Mouse (Mus musculus) lung, adult 18-20 months (tissue): ENCODE data around the gene Zc3h18.

Experiments
- DNase-seq, 2 experiments: peaks; one replicate each; pipeline ENCODE4 v3.0.0; 2022; ENCODE audit warnings: mixed read lengths in 2 of 2

The Zc3h18 gene

DNA sequence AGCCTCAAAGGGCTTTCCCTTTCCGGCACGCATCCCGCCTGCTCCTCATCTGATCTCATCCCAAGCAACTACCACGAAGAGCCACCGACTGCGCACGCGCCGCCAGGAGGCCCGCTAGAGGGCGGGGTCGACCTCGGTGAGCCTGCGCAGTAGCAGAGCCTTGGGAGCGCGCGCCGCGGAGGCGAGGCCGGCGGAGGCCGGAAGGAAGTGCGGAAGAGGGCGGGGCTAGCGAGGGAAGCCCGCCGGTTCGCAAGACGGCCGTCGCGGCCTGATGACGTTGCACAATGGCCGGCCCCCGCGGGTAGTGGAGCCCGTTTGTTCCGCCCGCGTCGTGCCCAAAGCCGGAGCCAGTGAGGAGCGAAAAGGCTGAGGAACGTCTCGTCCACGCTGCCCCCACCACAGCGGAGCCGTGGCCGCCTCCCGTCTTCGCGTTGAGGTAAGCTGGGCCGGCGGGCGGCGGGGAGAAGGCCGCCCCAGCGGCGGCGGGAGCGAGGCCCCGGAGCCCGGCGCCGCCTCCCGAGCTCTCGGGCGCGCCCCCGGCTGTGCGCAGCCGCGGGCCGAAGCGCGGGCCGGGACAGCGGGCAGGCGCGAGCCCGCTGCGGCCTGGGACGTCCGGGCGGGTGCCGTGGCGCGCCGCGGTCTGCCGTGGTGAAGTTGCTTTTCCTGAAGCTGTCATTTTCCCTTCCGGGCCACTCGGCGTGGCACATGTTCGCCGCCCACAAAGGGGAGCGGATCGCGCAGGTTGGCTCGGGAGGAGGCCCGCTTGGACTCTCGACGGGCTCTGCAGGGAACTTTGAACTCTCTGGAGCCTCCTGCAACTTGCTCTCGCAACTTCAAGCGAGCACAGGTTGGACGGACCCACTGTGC lies at the start of gene Zc3h18:
Zc3h18 (plus strand) TSS at position 245 of the 867 bp plus-strand sequence.
- DNase-seq, result peak; percentile 99

- no peak for DNase-seq
Observed at GRCm38 (mm10) chr8:122329072-122329471, 47.3 kb upstream of the Zc3h18 start.

GRCm38 (mm10) chr8:122329553-122330239 lies 46.7 kb upstream of the Zc3h18 start:
- DNase-seq, result no peak

DNA sequence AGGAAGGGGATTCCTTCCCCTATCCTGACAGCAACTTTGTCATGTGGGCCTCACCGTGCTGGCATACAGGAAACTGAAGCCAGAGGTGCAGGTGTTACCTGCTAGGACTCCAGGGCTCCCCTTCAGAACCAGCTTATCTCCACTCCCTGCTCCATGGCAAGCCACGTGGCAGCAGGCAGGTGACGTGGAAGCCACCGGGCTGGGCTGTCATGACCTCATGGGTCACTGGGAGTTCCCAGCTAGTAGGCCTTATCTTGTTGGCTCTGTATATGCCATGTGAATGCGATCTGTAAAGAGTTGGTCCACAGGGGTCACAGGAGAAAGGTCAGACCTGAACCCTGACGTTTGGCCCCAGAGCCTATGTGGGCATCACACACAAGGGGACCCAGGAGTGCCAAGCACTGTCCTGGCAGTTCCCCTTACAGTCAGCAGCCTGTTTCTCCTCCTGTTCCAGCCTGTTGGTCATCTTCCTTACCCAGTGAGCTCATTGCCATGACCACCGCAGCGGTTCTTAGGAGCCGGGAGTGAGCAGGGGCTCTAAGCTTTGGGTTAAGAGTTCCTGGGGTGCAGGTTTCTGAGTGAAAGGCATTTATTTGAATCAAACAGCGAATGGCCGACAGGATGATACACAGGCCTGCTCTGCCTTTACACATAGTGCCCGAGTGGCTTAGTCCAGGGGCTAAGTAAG lies 45.8 kb upstream of the Zc3h18 start:
- no peak for DNase-seq

- DNase-seq, result peak; percentile 60 to 65
Observed at GRCm38 (mm10) chr8:122331134-122331523, 45.3 kb upstream of the Zc3h18 start.

DNA sequence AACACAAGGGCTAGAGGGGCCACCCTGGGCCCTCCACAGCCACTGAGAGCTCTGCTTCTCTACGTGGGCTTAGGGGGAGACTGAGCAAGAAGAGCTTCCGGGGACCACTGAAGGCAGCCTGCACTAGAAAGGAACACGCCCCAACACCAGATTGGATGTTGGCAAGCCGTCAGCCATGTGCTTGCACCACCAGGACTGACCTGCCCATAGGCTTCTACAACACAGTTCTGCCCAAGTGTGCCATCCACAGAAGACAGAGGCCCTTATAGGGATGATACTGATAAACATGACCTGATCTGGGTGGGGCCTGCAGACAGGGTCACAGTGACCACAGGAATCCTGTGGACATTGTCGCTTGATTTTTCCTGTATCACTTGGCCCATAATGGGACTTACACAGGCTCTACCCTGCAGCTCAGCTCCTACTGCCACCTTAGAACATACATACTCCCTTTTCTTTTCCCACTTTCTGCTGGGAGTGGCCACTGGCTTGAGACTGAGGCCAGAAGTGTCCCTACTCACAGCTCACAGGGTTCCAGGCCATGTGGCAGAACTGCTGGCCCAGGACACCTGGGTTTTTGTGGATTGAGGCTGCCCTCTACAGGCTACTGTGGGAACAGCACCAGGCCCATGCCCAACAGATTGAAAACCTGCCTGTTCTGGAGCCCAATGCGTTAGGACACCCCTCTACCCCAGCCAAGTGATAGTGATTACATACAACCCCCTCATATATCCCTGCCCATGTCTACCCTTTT lies 43.5 kb upstream of the Zc3h18 start:
- DNase-seq, result peak; percentile 80 to 84

DNA sequence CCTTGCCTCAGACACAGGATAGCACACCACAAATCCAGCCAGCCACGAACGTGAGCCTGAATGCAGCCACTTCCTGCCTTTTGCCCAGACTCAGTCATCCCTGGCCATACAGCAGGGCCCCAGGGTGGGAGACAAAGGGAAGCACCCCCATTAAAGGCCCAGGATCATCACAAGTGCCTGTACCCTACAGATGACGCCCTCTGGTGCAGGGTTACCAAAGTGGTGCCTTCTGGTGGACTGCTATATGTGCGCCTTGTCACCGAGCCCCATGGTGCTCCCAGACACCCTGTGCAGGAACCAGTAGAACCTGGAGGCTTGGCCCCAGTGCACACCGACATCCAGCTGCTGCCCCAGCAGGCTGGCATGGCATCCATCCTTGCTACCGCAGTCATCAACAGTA lies 42.9 kb upstream of the Zc3h18 start:
- no peak for DNase-seq

DNA sequence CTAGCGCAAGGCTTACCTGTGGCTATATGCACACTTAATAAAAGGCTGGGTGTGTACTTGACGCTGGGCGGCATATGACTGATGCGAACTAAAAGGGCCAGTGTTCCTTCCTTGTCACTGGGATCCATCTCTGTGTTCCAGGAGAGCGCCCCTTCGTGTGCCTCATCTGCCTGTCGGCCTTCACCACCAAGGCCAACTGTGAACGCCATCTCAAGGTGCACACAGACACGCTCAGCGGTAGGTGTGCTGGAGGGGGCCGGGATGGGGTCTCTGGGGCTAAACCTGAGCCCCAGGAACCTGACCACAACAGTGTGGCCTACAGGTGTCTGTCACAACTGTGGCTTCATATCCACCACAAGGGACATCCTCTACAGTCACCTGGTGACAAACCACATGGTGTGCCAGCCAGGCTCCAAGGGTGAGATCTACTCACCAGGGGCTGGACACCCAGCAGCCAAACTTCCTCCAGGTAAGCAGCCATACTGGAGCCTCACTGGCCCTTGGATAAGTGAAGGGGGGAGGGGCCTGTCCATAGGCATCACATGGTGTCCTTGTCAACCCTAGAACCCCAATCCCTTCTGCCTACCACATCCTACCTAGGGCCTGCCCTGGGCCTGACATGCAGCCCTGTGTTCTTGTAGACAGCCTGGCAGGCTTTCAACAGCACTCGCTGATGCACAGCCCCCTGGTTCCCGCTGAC lies 41.5 kb upstream of the Zc3h18 start:
- no peak for DNase-seq

DNA sequence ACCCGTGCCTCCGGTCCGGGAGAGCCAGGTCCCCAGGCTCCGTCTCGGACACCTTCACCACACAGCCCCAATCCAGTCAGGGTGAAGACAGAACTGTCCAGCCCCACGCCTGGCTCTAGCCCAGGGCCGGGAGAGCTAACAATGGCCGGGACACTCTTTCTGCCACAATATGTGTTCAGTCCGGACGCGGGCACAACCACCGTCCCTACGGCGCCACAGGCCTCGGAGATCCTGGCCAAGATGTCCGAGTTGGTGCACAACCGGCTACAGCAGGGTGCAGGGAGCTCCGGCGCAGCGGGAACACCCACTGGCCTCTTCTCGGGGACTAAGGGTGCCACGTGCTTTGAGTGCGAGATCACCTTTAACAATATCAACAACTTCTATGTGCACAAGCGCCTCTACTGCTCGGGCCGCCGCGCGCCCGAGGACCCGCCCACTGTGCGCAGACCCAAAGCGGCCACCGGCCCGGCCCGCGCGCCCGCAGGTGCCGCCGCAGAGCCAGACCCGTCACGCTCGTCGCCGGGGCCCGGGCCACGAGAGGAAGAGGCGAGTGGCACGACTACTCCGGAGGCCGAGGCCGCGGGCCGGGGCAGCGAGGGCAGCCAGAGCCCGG lies 40.7 kb upstream of the Zc3h18 start:
- DNase-seq, result peak; percentile 59 to 61

DNA sequence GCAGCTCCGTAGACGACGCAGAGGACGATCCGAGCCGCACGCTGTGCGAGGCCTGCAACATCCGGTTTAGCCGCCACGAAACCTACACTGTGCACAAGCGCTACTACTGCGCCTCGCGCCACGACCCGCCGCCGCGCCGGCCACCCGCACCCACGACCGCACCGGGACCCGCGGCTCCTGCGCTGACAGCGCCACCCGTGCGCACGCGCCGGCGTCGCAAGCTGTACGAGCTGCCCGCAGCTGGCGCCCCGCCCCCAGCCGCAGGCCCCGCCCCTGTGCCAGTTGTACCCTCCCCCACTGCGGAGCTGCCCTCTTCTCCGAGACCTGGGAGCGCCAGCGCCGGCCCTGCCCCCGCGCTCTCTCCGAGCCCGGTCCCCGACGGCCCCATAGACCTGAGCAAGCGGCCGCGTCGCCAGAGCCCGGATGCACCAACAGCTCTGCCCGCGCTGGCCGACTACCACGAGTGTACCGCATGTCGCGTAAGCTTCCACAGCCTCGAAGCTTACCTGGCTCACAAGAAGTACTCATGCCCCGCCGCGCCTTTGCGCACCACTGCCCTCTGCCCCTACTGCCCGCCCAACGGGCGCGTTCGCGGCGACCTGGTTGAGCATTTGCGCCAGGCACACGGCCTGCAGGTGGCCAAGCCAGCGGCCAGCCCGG lies 40.0 kb upstream of the Zc3h18 start:
- peak; percentile 45 to 56 for DNase-seq

GRCm38 (mm10) chr8:122338852-122339251 lies 37.6 kb upstream of the Zc3h18 start:
- no peak for DNase-seq

GRCm38 (mm10) chr8:122340761-122341160 lies 35.6 kb upstream of the Zc3h18 start:
- no peak for DNase-seq

- DNase-seq, result no peak
Observed at GRCm38 (mm10) chr8:122341790-122342189, 34.6 kb upstream of the Zc3h18 start.

DNA sequence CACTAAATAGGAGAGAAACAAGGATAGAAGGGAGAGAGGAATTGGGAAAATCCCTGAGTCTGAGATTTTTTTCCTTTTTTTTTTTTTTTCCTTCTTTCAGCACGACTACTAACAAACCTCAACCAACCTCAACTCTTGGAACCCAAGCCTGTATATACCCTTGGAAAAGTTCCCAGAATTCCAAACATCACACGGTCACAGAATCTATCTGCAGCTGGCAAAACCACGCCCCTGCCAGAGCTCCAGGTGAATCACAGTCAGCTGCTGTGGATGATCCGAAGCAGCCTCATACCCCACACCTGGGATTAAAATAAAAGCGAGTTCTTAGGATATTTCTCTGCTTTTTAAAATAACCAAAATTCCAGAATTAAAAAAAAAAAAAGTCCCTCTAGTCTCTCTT lies 34.0 kb upstream of the Zc3h18 start:
- no peak for DNase-seq

DNA sequence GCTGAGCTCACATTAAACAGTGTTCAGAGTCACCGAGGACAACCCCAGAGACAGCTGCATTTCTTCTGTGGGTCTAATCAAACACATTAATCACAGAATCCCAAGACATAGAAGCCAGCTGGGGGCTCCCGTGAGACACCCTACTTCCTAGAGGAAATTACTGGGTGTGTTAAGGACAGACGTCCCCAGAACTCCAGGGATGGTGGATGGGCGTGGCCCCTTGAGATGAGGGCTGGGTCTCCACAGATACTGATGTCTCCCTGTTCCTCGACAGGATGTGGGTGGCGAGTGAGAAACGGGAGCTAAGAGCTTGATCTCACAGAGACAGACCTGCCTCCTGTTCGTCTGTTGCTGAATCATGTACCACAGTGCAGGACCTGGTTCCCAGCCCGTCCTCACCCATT lies 33.6 kb upstream of the Zc3h18 start:
- peak in 1 of 2 experiments; percentile 45 for DNase-seq

DNA sequence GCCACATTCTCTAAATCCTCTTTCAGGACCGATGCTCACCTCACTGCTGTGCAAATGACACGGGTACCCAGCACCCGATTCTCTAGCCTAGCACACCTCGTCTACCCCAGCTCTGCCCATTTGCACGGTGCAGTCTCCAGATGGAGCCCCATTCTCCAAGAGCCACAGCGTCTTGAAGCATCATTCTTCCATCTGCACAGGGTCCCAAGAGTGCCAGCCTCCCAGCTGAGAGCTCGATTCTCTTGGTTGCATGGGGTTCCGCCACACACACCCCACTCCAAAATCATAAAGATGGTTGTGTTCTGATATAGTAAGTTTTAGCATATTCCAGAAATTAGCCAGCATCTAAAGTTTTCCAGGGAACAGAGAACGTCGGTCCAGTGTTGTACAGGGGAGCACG lies 33.1 kb upstream of the Zc3h18 start:
- no peak for DNase-seq

DNA sequence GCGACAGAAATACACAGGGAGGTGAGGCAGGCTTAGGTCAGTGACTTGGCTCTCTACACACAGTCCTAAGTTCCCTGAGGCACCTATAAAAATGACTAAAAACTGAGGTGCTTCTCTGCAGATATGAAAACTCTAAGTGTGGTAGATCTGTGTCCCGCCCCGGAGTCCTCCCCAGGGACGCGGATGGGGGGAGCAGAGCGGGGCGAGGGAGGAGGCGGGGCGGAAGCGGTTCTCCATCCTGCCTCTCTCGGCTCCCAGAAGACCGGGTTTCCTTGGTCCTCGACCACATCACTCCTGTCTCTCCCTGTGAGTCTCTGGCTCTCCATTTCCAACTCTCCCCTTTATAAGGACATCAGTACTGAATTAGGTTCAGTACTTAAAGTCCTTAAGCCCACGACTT lies 32.7 kb upstream of the Zc3h18 start:
- DNase-seq, result no peak

DNA sequence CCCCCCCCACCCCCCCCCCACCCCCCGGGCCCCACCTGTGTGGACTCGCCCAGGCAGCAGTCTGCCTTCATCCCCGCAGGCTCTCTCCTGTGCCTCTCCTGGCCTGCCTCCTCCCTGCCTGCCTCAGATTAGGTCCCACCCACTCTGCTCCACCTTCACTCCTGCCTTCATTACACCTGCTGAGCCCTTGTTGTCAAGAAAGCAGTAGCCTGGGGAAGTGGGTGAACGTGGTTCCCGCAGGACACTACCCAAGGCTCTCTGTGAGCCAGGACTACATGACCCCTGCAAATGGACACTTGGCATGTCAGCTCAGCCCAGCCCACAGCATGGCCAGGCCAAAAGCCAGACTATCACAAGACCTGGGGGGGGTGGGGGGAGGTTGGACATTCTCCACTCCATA lies 32.2 kb upstream of the Zc3h18 start:
- DNase-seq, result no peak

GRCm38 (mm10) chr8:122345181-122346095 lies 31.0 kb upstream of the Zc3h18 start:
- DNase-seq, result no peak
